Mouse (Mus musculus): ENCODE measurements around the gene Dctn5. TPM values are rescaled to one million over a fixed set of nuclear protein-coding genes. Genes with fewer than 3 reads are reported as not detected.

The Dctn5 gene
- 95.6 and 109 TPM in 2 replicates for polyA plus RNA-seq (2012; rRNA removed; ENCODE audit: low replicate concordance)

DNA sequence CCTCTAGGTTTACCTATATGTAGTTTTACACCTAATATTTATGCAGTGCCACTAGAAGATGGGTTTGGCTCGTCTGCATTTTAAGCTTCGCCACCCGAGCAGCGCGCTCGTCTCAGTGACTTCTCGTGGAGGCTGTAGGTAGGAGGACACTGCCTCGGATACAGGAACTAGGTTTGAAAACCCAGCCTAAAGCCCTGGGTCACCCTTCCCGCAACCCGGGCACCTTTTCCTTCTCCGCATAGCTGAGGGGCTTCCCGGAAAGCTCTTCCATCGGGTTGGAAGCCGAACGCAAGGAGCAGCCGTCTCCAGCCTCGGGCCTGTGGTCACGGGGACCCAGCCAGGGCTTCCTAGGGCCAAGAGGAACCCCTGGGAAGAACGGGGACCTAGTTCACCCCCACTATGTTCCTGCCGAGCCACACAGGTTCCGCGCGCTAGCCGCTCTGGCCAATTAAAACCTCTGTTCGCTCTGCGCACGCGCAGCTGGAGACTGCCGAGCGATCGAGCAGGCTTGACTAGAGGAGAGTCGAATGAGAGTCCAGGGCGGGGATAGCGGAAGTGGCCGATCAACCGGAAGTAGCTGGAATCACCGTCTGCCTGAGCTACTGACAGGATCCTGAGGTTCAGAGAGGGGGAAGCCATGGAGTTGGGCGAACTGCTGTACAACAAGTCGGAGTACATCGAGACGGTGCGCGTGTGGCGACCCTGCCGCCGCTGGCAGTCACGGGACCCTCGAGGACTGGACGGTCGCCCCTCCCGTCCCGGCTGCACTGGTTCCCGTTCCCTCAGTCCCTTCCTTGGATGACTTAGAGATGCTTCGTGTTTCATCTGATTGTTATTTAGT lies at the start of gene Dctn5, which contains the start of gene Palb2:
Gene Dctn5 (plus strand): TSS at position 545 of the 841 bp plus-strand sequence.
Gene Palb2 (minus strand): TSS at position 489 of the 841 bp plus-strand sequence.

DNA sequence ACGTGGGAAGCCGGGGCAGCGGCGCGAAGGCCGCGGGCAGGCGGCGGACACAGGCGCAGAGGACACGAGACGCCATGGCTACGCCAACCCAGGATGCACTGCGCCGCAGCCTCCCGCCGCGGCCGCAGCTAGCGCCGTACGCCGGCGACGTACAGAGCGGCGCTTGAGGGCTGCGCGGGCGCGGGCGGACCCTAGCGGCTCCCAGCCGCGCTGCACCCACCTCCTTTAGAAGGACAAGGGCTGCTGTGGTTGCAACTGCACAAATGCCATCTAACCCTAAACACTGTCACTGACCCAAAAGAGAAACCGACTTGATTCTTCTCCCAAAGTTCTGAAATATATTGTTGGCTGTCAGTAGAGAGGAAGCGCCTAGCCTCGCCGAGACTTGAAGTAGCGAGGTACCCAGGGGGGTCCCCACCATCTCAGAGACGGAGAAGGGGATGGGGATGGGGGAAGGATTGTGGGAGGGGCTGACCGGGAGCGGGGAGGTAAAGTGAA lies 31.0 kb upstream of the Dctn5 start, which contains the start of gene Ndufab1:
Gene Ndufab1 (minus strand): TSS at position 140 of the 498 bp plus-strand sequence.

DNA sequence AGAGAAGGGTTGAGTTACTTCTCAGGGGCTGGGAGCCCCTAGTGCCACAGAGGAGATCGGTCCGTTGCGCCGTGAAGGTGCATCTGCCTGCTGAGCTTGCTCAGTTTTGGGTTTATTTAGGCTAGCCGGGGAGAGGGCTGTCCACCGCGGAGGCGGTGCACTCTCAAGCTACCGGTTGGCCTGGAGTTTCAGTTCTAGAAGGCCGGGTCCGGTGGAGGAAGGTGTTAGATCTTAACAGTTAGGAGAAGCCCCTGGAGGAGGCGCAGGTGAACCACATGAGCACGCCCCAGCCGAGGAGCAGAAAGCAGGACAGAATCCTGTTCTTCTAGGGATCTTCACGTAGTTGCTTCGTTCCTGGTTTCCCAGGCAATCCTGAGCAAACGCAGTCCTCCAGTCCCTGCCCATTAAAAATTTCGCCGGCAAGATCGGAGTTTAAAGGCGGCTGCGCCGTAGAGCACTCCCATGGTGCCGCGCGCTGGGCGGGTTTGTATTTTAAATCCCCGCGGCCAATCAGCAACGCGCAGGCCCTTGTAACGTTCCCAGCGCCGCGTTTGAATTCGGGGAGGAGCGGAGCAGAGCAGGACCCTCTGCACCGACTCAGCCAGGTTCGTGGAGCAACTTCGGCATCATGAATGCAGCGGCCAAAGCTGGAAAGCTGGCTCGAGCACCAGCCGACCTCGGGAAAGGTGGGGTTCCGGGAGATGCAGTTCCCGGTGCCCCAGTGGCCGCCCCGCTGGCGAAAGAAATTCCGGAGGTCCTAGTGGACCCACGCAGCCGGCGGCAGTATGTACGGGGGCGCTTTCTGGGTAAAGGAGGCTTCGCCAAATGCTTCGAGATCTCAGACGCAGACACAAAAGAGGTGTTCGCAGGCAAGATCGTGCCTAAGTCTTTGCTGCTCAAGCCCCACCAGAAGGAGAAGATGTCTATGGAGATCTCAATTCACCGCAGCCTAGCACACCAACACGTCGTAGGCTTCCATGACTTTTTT lies 26.4 kb downstream of the Dctn5 start, which contains the start of gene Plk1:
Gene Plk1 (plus strand): TSS at position 525 of the 988 bp plus-strand sequence.

DNA sequence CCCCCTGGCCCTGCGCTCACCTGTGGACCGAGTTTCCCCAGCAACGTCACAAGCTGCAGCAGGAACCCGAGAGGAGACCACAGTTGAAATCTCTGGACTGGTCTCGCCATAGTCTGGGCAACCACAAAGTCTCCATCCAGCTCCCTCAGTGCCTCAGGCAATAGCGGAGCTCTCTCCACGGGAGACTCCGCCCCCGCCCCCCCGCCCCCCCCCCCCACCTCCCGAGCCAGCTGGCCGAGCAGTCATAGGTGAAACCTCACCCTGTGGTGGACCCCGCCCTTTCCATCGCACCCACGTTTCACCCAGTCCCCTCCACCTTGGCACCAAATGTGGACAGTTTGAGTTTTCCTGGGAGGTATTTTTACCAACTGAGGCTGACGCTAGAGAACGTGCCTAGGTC lies 53.2 kb downstream of the Dctn5 start, which contains the start of gene Ern2:
Gene Ern2 (minus strand): TSS at position 165 of the 400 bp plus-strand sequence.

Other genes with a start within 250 kb of the Dctn5 start
- 31.8 and 37.3 TPM in 2 replicates for gene Cog7, start 151.3 kb upstream of the Dctn5 start, polyA plus RNA-seq (2012; rRNA removed; ENCODE audit: low replicate concordance)
- 62.6 and 79.2 TPM in 2 replicates for gene Gga2, start 111.8 kb upstream of the Dctn5 start, polyA plus RNA-seq (2012; rRNA removed; ENCODE audit: low replicate concordance)
- 21.1 and 37.4 TPM in 2 replicates for gene Ubfd1, start 65.9 kb upstream of the Dctn5 start, polyA plus RNA-seq (2012; rRNA removed; ENCODE audit: low replicate concordance)
- 11.7 and 18.8 TPM in 2 replicates for gene Ears2, start 65.8 kb upstream of the Dctn5 start, polyA plus RNA-seq (2012; rRNA removed; ENCODE audit: low replicate concordance)
- 376 and 402 TPM in 2 replicates for gene Ndufab1, start 31.2 kb upstream of the Dctn5 start, polyA plus RNA-seq (2012; rRNA removed; ENCODE audit: low replicate concordance)
- gene Palb2, start 56 bp upstream of the Dctn5 start, polyA plus RNA-seq (2012; rRNA removed; ENCODE audit: low replicate concordance), result 0.97 and 2.5 TPM in 2 replicates
- gene Plk1, start 26.4 kb downstream of the Dctn5 start, polyA plus RNA-seq (2012; rRNA removed; ENCODE audit: low replicate concordance), result 2.5 and 13.8 TPM in 2 replicates
- gene Ern2, start 53.2 kb downstream of the Dctn5 start, polyA plus RNA-seq (2012; rRNA removed; ENCODE audit: low replicate concordance), result 0.06 TPM in 1 of 2 replicates, not detected in the other
- 18.6 and 25.8 TPM in 2 replicates for gene Chp2, start 86.5 kb downstream of the Dctn5 start, polyA plus RNA-seq (2012; rRNA removed; ENCODE audit: low replicate concordance)
- gene Prkcb, start 155.7 kb downstream of the Dctn5 start, polyA plus RNA-seq (2012; rRNA removed; ENCODE audit: low replicate concordance), result 6.5 and 18.2 TPM in 2 replicates